Mouse (Mus musculus): Measurements from ENCODE around the gene Prss22.
"Not testable (repeated sequence)": the region's sequence is repeated elsewhere in the genome, so short reads cannot be mapped to it uniquely, and the experiment has no call there.

The Prss22 gene

GRCm38 (mm10) chr17:23947486-23947885 is 50.4 kb downstream of the Prss22 start:
- not testable (repeated sequence) for DNase-seq (ENCODE audit: low read depth, low spot score)
